Mouse (Mus musculus) olfactory bulb, adult 2 months (tissue): ENCODE data around the gene Gpr135. TPM values are rescaled to one million over a fixed set of nuclear protein-coding genes. Genes with fewer than 3 reads are reported as not detected.
A peak's percentile ranks its signal among the peaks of the same experiment; 100 is the strongest.

Source experiments
- H3K27ac ChIP-seq: fragments of 200-500 bp; 2 replicates; pipeline ENCODE4 v1.5.1; 2012; ENCODE audit warnings: low read depth, low read length; ENCODE audit not compliant: insufficient read depth
- H3K4me1 ChIP-seq: fragments of 200-500 bp; 2 replicates; pipeline ENCODE4 v1.6.1; 2012; ENCODE audit warnings: low read length; ENCODE audit not compliant: control insufficient read depth, insufficient read depth
- H3K4me3 ChIP-seq: fragments of 200-500 bp; 2 replicates; pipeline ENCODE4 v1.5.1; 2012; ENCODE audit warnings: mild to moderate bottlenecking, low read depth, low read length, moderate library complexity; ENCODE audit not compliant: insufficient read depth
- CTCF ChIP-seq: fragments of 200-500 bp; IDR thresholded peaks from 2 replicates; pipeline ENCODE4 v1.5.1; 2012; ENCODE audit warnings: low read depth, mild to moderate bottlenecking, low read length, moderate library complexity; ENCODE audit not compliant: insufficient read depth
- POLR2A ChIP-seq: fragments of 200-500 bp; IDR thresholded peaks from 2 replicates; pipeline ENCODE4 v1.6.1; 2012; ENCODE audit warnings: mild to moderate bottlenecking, low read depth, low read length, moderate library complexity; ENCODE audit not compliant: insufficient read depth
- WGBS: fragments of 180-500 bp; shearing (Covaris S2); methylation state at CpG from one replicate; pipeline ENCODE4 v1.1.7; 2018; 5-methylcytosine and 5-hydroxymethylcytosine counted together
- polyA plus RNA-seq: library from polyadenylated mRNA; stranded (reverse); fragments of >200 nt; gene quantifications from 2 replicates; pipeline ENCODE4 v1.2.4, GENCODE M21; 2012; ENCODE audit warnings: low replicate concordance; ENCODE audit not compliant: missing spikeins, insufficient read depth, insufficient read length

Gpr135 gene
- polyA plus RNA-seq, 1 experiment = not detected

- Histone ChIP-seq H3K4me1 (peaks cover 9% of the 10 kb centered on the region), H3K27ac (peak overlapping the region; percentile 86), H3K4me3 (peak overlapping the region; percentile 87)
- TF ChIP-seq POLR2A = no peak
- TF ChIP-seq CTCF = no peak
- WGBS = under 1% methylated on average over 18 of the region's 18 CpGs
These were observed 15.4 kb upstream of the Gpr135 start for GRCm38 (mm10) chr12:72086166-72086825.

GRCm38 (mm10) chr12:72085329-72086165, 14.6 kb upstream of the Gpr135 start, which contains the start of the genes L3hypdh and Jkamp:
L3hypdh (minus strand) TSS chr12:72085439.
Jkamp (plus strand) TSS chr12:72085589.
- Histone ChIP-seq H3K4me3 (peak within 1 kb of the TSS; percentile 87), H3K4me1 (peaks cover 9% of the 10 kb centered on the region), H3K27ac (peak within 1 kb of the TSS; percentile 86)
- TF ChIP-seq CTCF (no peak), POLR2A (peak; percentile 62; the same call in 1 of the 2 replicates)
- 1% methylated on average over 60 of the region's 60 CpGs for WGBS

DNA sequence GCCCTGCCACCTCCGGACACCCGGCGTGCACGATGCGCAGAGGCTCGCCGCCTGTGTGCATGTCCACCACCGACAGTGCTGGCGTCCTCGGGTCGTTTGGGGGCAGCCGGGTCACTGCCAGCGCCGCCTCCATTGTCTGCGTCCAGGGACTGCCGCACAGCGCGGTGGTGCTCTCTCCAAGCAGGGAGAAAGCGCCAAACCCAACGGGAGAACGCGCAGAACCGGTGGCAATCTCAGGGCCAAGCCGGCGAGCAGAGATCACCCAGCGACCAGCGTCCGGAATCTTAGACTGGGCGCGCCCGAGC, 14.1 kb upstream of the Gpr135 start:
- TF ChIP-seq CTCF = no peak
- no peak; the same call in 1 of the 2 replicates for TF ChIP-seq POLR2A
- Histone ChIP-seq H3K4me3 (peak overlapping the region; percentile 87), H3K27ac (peak overlapping the region; percentile 52), H3K4me1 (peaks cover 9% of the 10 kb centered on the region)
- under 1% methylated on average over 31 of the region's 31 CpGs for WGBS

DNA sequence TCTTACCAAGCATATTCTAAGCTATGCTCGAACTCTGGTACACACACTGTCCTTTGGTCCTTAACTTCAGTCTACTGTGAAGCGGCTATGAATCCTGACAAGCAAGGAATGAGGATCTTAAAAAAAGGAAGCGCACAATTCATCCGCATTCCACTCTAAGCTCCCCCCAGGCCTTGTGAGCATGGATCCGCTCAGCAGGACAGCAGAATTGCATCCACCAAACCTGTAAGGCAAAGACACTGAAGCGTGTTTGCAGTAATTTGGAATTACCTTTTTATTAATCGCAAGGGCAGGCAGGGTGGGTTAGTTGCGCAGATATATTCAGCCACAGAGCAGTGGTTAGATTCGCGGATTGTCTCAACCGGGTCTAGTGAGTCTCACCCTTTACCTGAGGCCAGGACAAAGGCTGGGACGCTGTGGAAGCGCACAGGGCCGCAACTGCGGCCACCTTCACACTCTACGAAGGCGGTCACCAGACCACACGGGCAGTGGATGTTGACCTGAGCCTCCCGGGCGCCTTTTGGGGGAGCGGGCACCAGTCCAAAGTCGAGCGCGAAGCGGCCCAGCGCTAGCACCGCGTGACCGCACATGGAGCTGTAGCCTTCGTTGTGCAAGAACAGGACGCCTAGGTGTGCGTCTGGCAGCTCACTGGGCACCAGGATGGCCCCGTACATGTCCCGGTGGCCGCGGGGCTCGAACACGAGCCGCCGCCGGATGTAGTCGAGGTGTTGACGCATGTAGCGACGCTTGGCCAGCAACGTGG, 13.5 kb upstream of the Gpr135 start:
- Histone ChIP-seq H3K4me3 (peak overlapping the region; percentile 87), H3K27ac (peak overlapping the region; percentile 52), H3K4me1 (peaks cover 9% of the 10 kb centered on the region)
- WGBS = 15% methylated on average over 46 of the region's 46 CpGs
- no peak for TF ChIP-seq CTCF

- Histone ChIP-seq H3K4me1 (peaks cover 9% of the 10 kb centered on the region), H3K27ac (no peak overlapping the region), H3K4me3 (no peak overlapping the region)
- no peak for TF ChIP-seq POLR2A
- no peak for TF ChIP-seq CTCF
- 89% methylated on average over 9 of the region's 9 CpGs for WGBS
These were observed 12.3 kb upstream of the Gpr135 start for GRCm38 (mm10) chr12:72083265-72083664.

DNA sequence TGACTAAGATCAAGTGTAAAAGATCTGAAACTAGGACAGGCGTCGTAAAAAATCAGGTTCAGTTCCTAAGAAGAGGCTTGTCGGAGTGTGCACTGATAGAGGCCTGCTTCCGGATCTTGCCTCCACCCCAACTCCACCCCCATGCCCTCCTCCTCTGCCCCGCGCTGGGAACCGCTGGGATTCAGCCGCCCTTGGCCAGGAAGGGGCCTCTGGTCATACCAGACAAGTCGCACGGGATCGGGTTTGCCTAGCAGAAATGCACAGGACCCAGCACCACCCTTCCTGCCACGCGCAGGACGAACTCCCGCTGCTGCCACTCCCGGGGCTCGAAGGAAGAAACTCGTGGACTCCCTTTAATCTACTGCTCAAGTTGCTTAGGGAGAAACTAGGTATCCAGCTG, 11.4 kb upstream of the Gpr135 start:
- WGBS = 47% methylated on average over 18 of the region's 18 CpGs
- peaks cover 9% of the 10 kb centered on the region for H3K4me1 ChIP-seq
- no peak overlapping the region for H3K4me3 ChIP-seq
- no peak for TF ChIP-seq POLR2A
- no peak overlapping the region for H3K27ac ChIP-seq

DNA sequence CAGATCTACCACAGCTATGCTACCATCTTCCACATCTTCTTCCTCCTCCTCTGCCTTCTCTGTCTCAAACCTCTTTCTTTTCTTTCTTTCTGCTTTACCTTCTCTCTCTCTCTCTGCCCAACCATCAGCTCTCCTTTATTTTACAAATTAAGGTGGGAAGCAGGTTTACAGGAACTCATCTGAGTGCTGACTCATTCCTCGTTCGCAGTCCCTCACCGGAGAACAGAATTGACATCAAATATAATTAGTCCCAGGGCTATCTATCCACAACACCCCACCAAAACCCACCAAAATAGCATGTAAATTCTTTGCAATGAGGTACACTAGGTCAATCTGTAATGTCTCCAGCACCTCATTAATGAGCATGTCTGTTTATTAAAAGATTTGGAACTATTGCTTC, 11.0 kb upstream of the Gpr135 start:
- peaks cover 9% of the 10 kb centered on the region for H3K4me1 ChIP-seq
- TF ChIP-seq CTCF (no peak), POLR2A (no peak)
- WGBS = 70% methylated on average over 3 of the region's 3 CpGs
- H3K4me3 ChIP-seq = no peak overlapping the region
- H3K27ac ChIP-seq = no peak overlapping the region

- peaks cover 4% of the 10 kb centered on the region for H3K4me1 ChIP-seq
- no peak overlapping the region for H3K4me3 ChIP-seq
- TF ChIP-seq CTCF (no peak), POLR2A (no peak)
- 96% methylated on average over 3 of the region's 3 CpGs for WGBS
- H3K27ac ChIP-seq = no peak overlapping the region
These were observed 7.3 kb upstream of the Gpr135 start for GRCm38 (mm10) chr12:72078248-72078647.

DNA sequence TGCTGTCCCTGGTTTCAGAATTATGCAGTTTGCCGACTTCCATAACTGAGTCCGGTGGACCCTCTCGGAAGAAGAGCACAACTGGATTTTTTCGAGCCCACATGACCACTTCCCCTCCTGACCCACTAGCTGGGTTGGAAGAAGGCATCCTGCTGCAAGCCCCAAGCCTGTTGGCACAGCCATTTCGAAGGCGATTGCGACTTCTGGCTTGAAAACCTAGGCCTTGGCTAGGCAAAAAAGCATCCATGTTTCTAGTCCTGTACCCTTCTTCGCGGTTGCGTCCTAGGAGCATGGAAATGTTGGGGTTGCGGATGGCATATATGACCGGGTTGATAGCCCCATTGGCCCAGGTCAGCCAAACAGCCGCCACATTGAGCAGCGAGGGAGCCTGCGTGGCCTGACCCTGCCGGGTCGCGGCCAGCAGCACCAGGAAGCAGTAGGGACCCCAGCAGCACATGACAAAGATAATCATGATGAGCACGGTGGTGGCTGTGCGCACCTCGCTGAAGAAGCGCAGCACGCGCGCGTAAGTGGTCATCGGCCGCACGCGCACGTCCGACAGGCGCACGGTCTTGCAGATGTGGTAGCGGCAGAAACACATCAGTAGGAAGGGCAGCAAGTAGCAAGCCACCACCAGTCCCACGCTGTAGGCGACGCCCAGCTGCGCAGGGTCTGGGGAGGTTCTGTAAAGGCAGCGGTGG, 1.1 kb downstream of the Gpr135 start:
- Histone ChIP-seq H3K27ac (peak overlapping the region; percentile 40), H3K4me3 (peak overlapping the region; percentile 92), H3K4me1 (peaks cover 9% of the 10 kb centered on the region)
- 8% methylated on average over 40 of the region's 40 CpGs for WGBS
- TF ChIP-seq POLR2A (no peak), CTCF (no peak)
